Mouse (Mus musculus): ENCODE measurements around the gene Xcr1. TPM values are rescaled to one million over a fixed set of nuclear protein-coding genes. Genes with fewer than 3 reads are reported as not detected.

The Xcr1 gene
- 0.74 TPM for polyA plus RNA-seq (2017; shearing (Covaris generic))

DNA sequence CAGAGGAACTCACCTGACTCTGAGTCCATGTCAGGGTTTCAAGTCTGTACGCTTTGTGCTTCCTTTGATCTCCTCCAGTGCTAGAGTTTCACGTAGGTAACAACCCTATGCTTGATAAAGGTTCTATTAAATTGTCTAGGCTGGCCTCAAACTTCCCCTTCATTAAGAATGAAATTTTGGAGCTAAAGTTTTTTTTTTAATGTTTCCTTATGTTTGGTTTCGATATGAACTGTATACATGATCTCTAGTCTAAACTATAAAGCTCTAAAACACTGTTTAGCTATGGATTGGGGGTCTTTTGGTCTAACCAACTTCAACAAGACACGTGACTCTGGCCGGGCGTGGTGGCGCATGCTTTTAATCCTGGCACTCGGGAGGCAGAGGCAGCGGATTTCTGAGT is at the start of gene Xcr1:
Gene Xcr1, minus strand, starts transcription at position 101 of the 400 bp plus-strand sequence.

DNA sequence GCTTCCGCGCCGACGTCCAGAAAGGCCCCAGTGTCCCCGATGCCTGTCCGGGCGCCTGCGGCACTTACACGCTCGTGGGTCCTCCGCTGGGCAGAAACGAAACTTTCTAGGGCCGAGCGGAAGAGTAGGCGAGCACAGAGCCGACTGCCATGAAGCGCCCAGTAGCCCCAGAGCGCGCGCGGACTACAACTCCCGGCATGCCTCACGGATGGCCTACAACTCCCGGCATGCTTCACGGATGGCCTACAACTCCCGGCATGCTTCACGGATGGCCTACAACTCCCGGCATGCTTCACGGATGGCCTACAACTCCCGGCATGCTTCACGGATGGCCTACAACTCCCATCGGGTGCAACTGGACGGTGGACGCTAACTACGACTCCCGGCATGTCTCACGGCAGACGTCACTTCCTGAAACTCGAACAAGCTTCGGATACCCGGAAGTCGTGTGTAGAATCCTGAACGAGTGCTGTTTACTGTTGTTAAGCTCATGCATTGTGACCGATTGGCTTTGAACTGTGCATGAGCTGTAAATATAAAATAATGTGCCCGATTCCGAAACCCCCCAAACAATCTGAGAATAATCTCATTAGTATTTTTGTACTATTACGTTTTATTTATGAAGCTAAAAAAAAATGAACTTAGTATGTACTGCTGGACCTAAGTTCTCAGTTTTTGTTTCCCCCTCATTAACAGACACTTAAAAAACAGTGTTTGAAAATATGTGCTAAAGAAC is 9.9 kb downstream of the Xcr1 start, which contains the start of gene Fyco1:
Gene Fyco1, minus strand, starts transcription at position 187 of the 736 bp plus-strand sequence.

DNA sequence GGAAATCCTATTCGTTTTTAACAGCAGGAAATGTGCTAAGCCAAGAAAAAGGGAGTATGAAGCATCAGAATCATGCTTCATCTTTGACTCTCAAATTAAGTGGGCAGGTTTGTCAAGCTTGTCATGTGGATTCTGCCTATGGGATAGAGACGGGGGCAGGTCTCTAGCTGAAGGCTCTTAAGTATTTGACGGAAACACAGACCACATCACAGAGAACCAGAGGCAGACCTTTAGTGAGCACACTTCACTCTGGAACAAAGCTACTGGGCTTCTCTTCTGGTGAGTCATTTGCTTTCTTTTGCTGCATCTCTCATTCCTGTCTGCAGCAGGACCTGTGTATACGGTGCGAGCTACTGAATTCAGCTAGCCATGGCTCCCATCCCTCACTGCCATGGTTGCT is 55.6 kb downstream of the Xcr1 start, which contains the start of gene Cxcr6:
Gene Cxcr6, plus strand, starts transcription at position 209 of the 400 bp plus-strand sequence.

Other genes starting within 250 kb of the Xcr1 start
- gene Slc6a20b, start 229.5 kb downstream of the Xcr1 start, polyA plus RNA-seq (2017; shearing (Covaris generic)): 0.14 TPM
- gene Ccr9, start 183.6 kb downstream of the Xcr1 start, polyA plus RNA-seq (2017; shearing (Covaris generic)): 1.3 TPM
- not detected for gene Slc6a20a, start 183.1 kb downstream of the Xcr1 start, polyA plus RNA-seq (2017; shearing (Covaris generic))
- gene Lztfl1, start 144.3 kb downstream of the Xcr1 start, polyA plus RNA-seq (2017; shearing (Covaris generic)): 16.3 TPM
- gene Cxcr6, start 55.6 kb downstream of the Xcr1 start, polyA plus RNA-seq (2017; shearing (Covaris generic)): 198 TPM
- gene Fyco1, start 10.1 kb downstream of the Xcr1 start, polyA plus RNA-seq (2017; shearing (Covaris generic)): 26.2 TPM
- gene Ccr1, start 106.7 kb upstream of the Xcr1 start, polyA plus RNA-seq (2017; shearing (Covaris generic)): not detected
- not detected for gene Ccr1l1, start 116.4 kb upstream of the Xcr1 start, polyA plus RNA-seq (2017; shearing (Covaris generic))
- gene Ccr3, start 159.9 kb upstream of the Xcr1 start, polyA plus RNA-seq (2017; shearing (Covaris generic)): 0.26 TPM
- gene Ccr2, start 239.9 kb upstream of the Xcr1 start, polyA plus RNA-seq (2017; shearing (Covaris generic)): 27.7 TPM